Mouse (Mus musculus) limb, embryonic 12.5 days (tissue): ENCODE measurements at regions not wholly inside any gene's neighbourhood (a gene's known extent, or its start where the extent isn't known, plus 50 kb on each side); places are given as distances from the start of the nearest gene placed in this dataset.

ENCODE experiments used
- ATAC-seq: fragments of 200-750 bp; cut with Nextera tagmentation; 2 replicates; pipeline ENCODE4 v1.8.0; 2017; ENCODE audit warnings: low read depth, moderate TSS enrichment; ENCODE audit not compliant: insufficient number of reproducible peaks, insufficient read depth, low FRiP score, low TSS enrichment
- H3K27ac ChIP-seq: fragments of 300-500 bp; sonication (generic); 2 replicates; pipeline ENCODE4 v1.5.1; 2016; ENCODE audit warnings: mild to moderate bottlenecking, moderate library complexity
- H3K27me3 ChIP-seq: fragments of 300-500 bp; sonication (generic); 2 replicates; pipeline ENCODE4 v1.6.1; 2016; ENCODE audit warnings: mild to moderate bottlenecking, moderate library complexity
- H3K36me3 ChIP-seq: fragments of 300-500 bp; sonication (generic); 2 replicates; pipeline ENCODE4 v1.6.1; 2016; ENCODE audit warnings: mild to moderate bottlenecking, moderate library complexity
- H3K4me1 ChIP-seq: fragments of 300-500 bp; sonication (generic); replicated peaks from 2 replicates; pipeline ENCODE4 v1.6.1; 2016
- H3K4me2 ChIP-seq: fragments of 300-500 bp; sonication (generic); 2 replicates; pipeline ENCODE4 v1.6.1; 2016; ENCODE audit warnings: mild to moderate bottlenecking, moderate library complexity
- H3K4me3 ChIP-seq: fragments of 300-500 bp; sonication (generic); replicated peaks from 2 replicates; pipeline ENCODE4 v1.5.1; 2016; ENCODE audit warnings: mild to moderate bottlenecking
- H3K9ac ChIP-seq: fragments of 300-500 bp; sonication (generic); replicated peaks from 2 replicates; pipeline ENCODE4 v1.6.1; 2016; ENCODE audit warnings: mild to moderate bottlenecking, moderate library complexity
- H3K9me3 ChIP-seq: fragments of 300-500 bp; sonication (generic); 2 replicates; pipeline ENCODE4 v1.6.1; 2016; ENCODE audit warnings: mild to moderate bottlenecking, moderate library complexity
- WGBS: fragments of 180-500 bp; shearing (Covaris S2); methylation state at CpG from one replicate; pipeline ENCODE4 v1.1.7; 2016; 5-methylcytosine and 5-hydroxymethylcytosine counted together

- no peak overlapping the region for H3K4me3 ChIP-seq
- WGBS = 59% methylated on average over 5 of the region's 5 CpGs
- H3K36me3 ChIP-seq = no peaks in the 10 kb centered on the region
- no peak for ATAC-seq
- no peak overlapping the region for H3K9ac ChIP-seq
- H3K27ac ChIP-seq = no peak overlapping the region
- H3K4me2 ChIP-seq = no peak overlapping the region
- no peaks in the 10 kb centered on the region for H3K4me1 ChIP-seq
- no peaks in the 10 kb centered on the region for H3K9me3 ChIP-seq
- H3K27me3 ChIP-seq = no peaks in the 10 kb centered on the region
These were observed 245.1 kb downstream of the Rps24 start for GRCm38 (mm10) chr14:24731872-24732525.

- H3K9ac ChIP-seq = no peak overlapping the region
- H3K27ac ChIP-seq = no peak overlapping the region
- H3K9me3 ChIP-seq = no peaks in the 10 kb centered on the region
- H3K4me3 ChIP-seq = no peak overlapping the region
- H3K4me2 ChIP-seq = no peak overlapping the region
- 82% methylated on average over 7 of the region's 7 CpGs for whole genome bisulfite sequencing
- H3K27me3 ChIP-seq = no peaks in the 10 kb centered on the region
- H3K4me1 ChIP-seq = no peaks in the 10 kb centered on the region
- H3K36me3 ChIP-seq = no peaks in the 10 kb centered on the region
- no peak for ATAC-seq
These were observed 246.4 kb downstream of the Rps24 start for GRCm38 (mm10) chr14:24733326-24733725.

GRCm38 (mm10) chr14:24738869-24739268 is 251.9 kb downstream of the Rps24 start:
- H3K9me3 ChIP-seq = no peaks in the 10 kb centered on the region
- ATAC-seq = no peak
- H3K36me3 ChIP-seq = no peaks in the 10 kb centered on the region
- H3K4me1 ChIP-seq = no peaks in the 10 kb centered on the region
- no peak overlapping the region for H3K9ac ChIP-seq
- H3K27ac ChIP-seq = no peak overlapping the region
- H3K27me3 ChIP-seq = no peaks in the 10 kb centered on the region
- no peak overlapping the region for H3K4me3 ChIP-seq
- H3K4me2 ChIP-seq = no peak overlapping the region

GRCm38 (mm10) chr14:24744451-24744850 is 257.5 kb downstream of the Rps24 start:
- Histone ChIP-seq H3K4me2 (no peak overlapping the region), H3K27ac (no peak overlapping the region), H3K27me3 (no peaks in the 10 kb centered on the region), H3K4me1 (peaks cover 21% of the 10 kb centered on the region), H3K9ac (no peak overlapping the region), H3K4me3 (no peak overlapping the region), H3K9me3 (no peaks in the 10 kb centered on the region), H3K36me3 (no peaks in the 10 kb centered on the region)
- 82% methylated on average over 2 of the region's 2 CpGs for WGBS
- ATAC-seq = no peak

- H3K27me3 ChIP-seq = no peaks in the 10 kb centered on the region
- H3K4me1 ChIP-seq = peaks cover 25% of the 10 kb centered on the region
- no peak overlapping the region for H3K4me3 ChIP-seq
- H3K9ac ChIP-seq = no peak overlapping the region
- WGBS = 26% methylated on average over 3 of the region's 3 CpGs
- H3K36me3 ChIP-seq = no peaks in the 10 kb centered on the region
- H3K9me3 ChIP-seq = no peaks in the 10 kb centered on the region
- ATAC-seq = no peak
- no peak overlapping the region for H3K27ac ChIP-seq
- no peak overlapping the region for H3K4me2 ChIP-seq
These were observed 258.8 kb downstream of the Rps24 start for GRCm38 (mm10) chr14:24745730-24746129.

- Histone ChIP-seq H3K27ac (0 out of 2 replicates have a peak overlapping the region, but pooled peaks have one; percentile 46), H3K4me2 (peak overlapping the region; percentile 2; the same call in 1 of the 2 replicates)
- ATAC-seq = 0 out of 2 replicates have a peak, but pooled peaks have one; percentile 37
These were observed 260.5 kb downstream of the Rps24 start for GRCm38 (mm10) chr14:24747471-24747795.

GRCm38 (mm10) chr14:24747796-24748496 is 261.0 kb downstream of the Rps24 start:
- Histone ChIP-seq H3K4me2 (peak overlapping the region; percentile 2; the same call in 1 of the 2 replicates), H3K27ac (peak overlapping the region; percentile 46)

More at GRCm38 (mm10) chr14:24747471-24747795, 260.5 kb downstream of the Rps24 start:
- peaks cover 33% of the 10 kb centered on the region for H3K4me1 ChIP-seq
- H3K27me3 ChIP-seq = no peaks in the 10 kb centered on the region
- no peaks in the 10 kb centered on the region for H3K36me3 ChIP-seq
- 36% methylated on average over 4 of the region's 4 CpGs for WGBS
- no peak overlapping the region for H3K9ac ChIP-seq
- no peak overlapping the region for H3K4me3 ChIP-seq
- no peaks in the 10 kb centered on the region for H3K9me3 ChIP-seq

GRCm38 (mm10) chr14:24748497-24748862 is 261.6 kb downstream of the Rps24 start:
- Histone ChIP-seq H3K27ac (no peak overlapping the region), H3K4me3 (no peak overlapping the region), H3K4me1 (peaks cover 33% of the 10 kb centered on the region), H3K36me3 (no peaks in the 10 kb centered on the region), H3K27me3 (no peaks in the 10 kb centered on the region), H3K9me3 (no peaks in the 10 kb centered on the region), H3K9ac (no peak overlapping the region), H3K4me2 (no peak overlapping the region)
- ATAC-seq = no peak
- 87% methylated on average over 2 of the region's 2 CpGs for WGBS

More at GRCm38 (mm10) chr14:24747796-24748496, 261.0 kb downstream of the Rps24 start:
- Histone ChIP-seq H3K9me3 (no peaks in the 10 kb centered on the region), H3K4me3 (no peak overlapping the region), H3K4me1 (peaks cover 33% of the 10 kb centered on the region), H3K9ac (0 out of 2 replicates have a peak overlapping the region, but pooled peaks have one; percentile 1), H3K27me3 (no peaks in the 10 kb centered on the region), H3K36me3 (no peaks in the 10 kb centered on the region)
- 42% methylated on average over 7 of the region's 7 CpGs for WGBS
- no peak for ATAC-seq

- Histone ChIP-seq H3K27ac (no peak overlapping the region), H3K9ac (no peak overlapping the region), H3K36me3 (no peaks in the 10 kb centered on the region), H3K4me1 (peaks cover 33% of the 10 kb centered on the region), H3K4me2 (no peak overlapping the region), H3K4me3 (no peak overlapping the region), H3K9me3 (no peaks in the 10 kb centered on the region), H3K27me3 (no peaks in the 10 kb centered on the region)
- WGBS = 76% methylated on average over 9 of the region's 9 CpGs
- no peak for ATAC-seq
These were observed 262.4 kb downstream of the Rps24 start for GRCm38 (mm10) chr14:24749313-24749712.

GRCm38 (mm10) chr14:24751227-24751626 is 264.3 kb downstream of the Rps24 start:
- WGBS = 88% methylated on average over 8 of the region's 8 CpGs
- Histone ChIP-seq H3K36me3 (no peaks in the 10 kb centered on the region), H3K27me3 (no peaks in the 10 kb centered on the region), H3K4me3 (no peak overlapping the region), H3K9ac (no peak overlapping the region), H3K9me3 (no peaks in the 10 kb centered on the region), H3K4me1 (peaks cover 33% of the 10 kb centered on the region), H3K4me2 (no peak overlapping the region), H3K27ac (no peak overlapping the region)
- no peak for ATAC-seq

- 53% methylated on average over 1 of the region's 1 CpGs for WGBS
- no peak for ATAC-seq
These were observed 267.8 kb downstream of the Rps24 start for GRCm38 (mm10) chr14:24754753-24755152.

More at GRCm38 (mm10) chr14:24754753-24755152, 267.8 kb downstream of the Rps24 start:
- no peak overlapping the region for H3K4me3 ChIP-seq
- H3K4me2 ChIP-seq = no peak overlapping the region
- no peaks in the 10 kb centered on the region for H3K27me3 ChIP-seq
- no peak overlapping the region for H3K27ac ChIP-seq
- no peak overlapping the region for H3K9ac ChIP-seq
- H3K9me3 ChIP-seq = no peaks in the 10 kb centered on the region
- H3K36me3 ChIP-seq = no peaks in the 10 kb centered on the region
- H3K4me1 ChIP-seq = peaks cover 30% of the 10 kb centered on the region
